Mouse (Mus musculus) layer of hippocampus, postnatal 10 days (tissue): ENCODE results near the gene Cep250. TPM values are rescaled to one million over a fixed set of nuclear protein-coding genes. Genes with fewer than 3 reads are reported as not detected.

Experiments
- total RNA-seq, 2 experiments: library from RNA; stranded (reverse); gene quantifications; 2 replicates each; pipeline ENCODE4 v1.2.3; 2021

Cep250 gene
- total RNA-seq, 2 experiments from 2014 or later = 18.1 to 23.2 TPM

Other genes with a start within 250 kb of the Cep250 start
- 10 to 100 TPM; 19.1 to 20.9 TPM for gene Edem2, start 227.0 kb upstream of the Cep250 start, total RNA-seq
- not detected for gene Gm17581, start 220.6 kb upstream of the Cep250 start, total RNA-seq
- 1 to 10 TPM; 2.1 to 3.2 TPM for gene Procr, start 205.3 kb upstream of the Cep250 start, total RNA-seq
- 10 to 100 TPM; 64.1 to 67.5 TPM for gene Mmp24, start 181.1 kb upstream of the Cep250 start, total RNA-seq
- 10 to 100 TPM; 37.2 to 38.1 TPM for gene BC029722, start 137.0 kb upstream of the Cep250 start, total RNA-seq
- gene Eif6, start 129.5 kb upstream of the Cep250 start, total RNA-seq = 10 to 100 TPM; 73.4 to 83.1 TPM
- not detected for gene Fam83c, start 121.6 kb upstream of the Cep250 start, total RNA-seq
- gene Uqcc1, start 26.1 kb upstream of the Cep250 start, total RNA-seq = 10 to 100 TPM; 54.2 to 54.9 TPM
- gene Gm15557, start 15.7 kb upstream of the Cep250 start, total RNA-seq = not detected
- 1 to 10 TPM in 1 of 2 experiments, under 1 TPM in 1; 0.74 to 1.1 TPM for gene Gdf5, start 11.1 kb upstream of the Cep250 start, total RNA-seq
- 1 to 10 TPM in 1 of 2 experiments, under 1 TPM in 1; 0.80 to 1.1 TPM for gene 6430550D23Rik, start 51.5 kb downstream of the Cep250 start, total RNA-seq
- 100 to 1,000 TPM; 198 to 232 TPM for gene Ergic3, start 51.6 kb downstream of the Cep250 start, total RNA-seq
- gene Fer1l4, start 96.5 kb downstream of the Cep250 start, total RNA-seq = not detected
- 1 to 10 TPM; 3.3 to 6.7 TPM for gene Spag4, start 108.7 kb downstream of the Cep250 start, total RNA-seq
- gene Cpne1, start 155.5 kb downstream of the Cep250 start, total RNA-seq = 10 to 100 TPM; 28.8 to 32.7 TPM
- 10 to 100 TPM; 33.5 to 34.8 TPM for gene Rbm12, start 155.5 kb downstream of the Cep250 start, total RNA-seq
- gene Gm28036, start 170.6 kb downstream of the Cep250 start, total RNA-seq = 10 to 100 TPM; 21.7 to 24.7 TPM
- 100 to 1,000 TPM; 230 to 245 TPM for gene Romo1, start 187.6 kb downstream of the Cep250 start, total RNA-seq
- gene Nfs1, start 187.7 kb downstream of the Cep250 start, total RNA-seq = 10 to 100 TPM; 33.1 to 35.3 TPM
- gene Rbm39, start 223.8 kb downstream of the Cep250 start, total RNA-seq = 100 to 1,000 TPM; 290 to 339 TPM
- gene Phf20, start 240.0 kb downstream of the Cep250 start, total RNA-seq = 10 to 100 TPM; 75.4 to 86.9 TPM